Mouse (Mus musculus) testis, adult 2 months (tissue): ENCODE results near the gene Aff3.

Experiments used
- CTCF ChIP-seq: fragments of 200-500 bp; IDR thresholded peaks from 2 replicates; pipeline ENCODE4 v1.5.1; 2012; ENCODE audit warnings: low read depth, mild to moderate bottlenecking, inconsistent platforms, low read length, moderate library complexity; ENCODE audit not compliant: control insufficient read depth, insufficient read depth, insufficient replicate concordance
- POLR2A ChIP-seq: fragments of 200-500 bp; IDR thresholded peaks from 2 replicates; pipeline ENCODE4 v1.6.1; 2012; ENCODE audit warnings: low read depth, mild to moderate bottlenecking, inconsistent platforms, low read length, moderate library complexity; ENCODE audit not compliant: control insufficient read depth

DNA sequence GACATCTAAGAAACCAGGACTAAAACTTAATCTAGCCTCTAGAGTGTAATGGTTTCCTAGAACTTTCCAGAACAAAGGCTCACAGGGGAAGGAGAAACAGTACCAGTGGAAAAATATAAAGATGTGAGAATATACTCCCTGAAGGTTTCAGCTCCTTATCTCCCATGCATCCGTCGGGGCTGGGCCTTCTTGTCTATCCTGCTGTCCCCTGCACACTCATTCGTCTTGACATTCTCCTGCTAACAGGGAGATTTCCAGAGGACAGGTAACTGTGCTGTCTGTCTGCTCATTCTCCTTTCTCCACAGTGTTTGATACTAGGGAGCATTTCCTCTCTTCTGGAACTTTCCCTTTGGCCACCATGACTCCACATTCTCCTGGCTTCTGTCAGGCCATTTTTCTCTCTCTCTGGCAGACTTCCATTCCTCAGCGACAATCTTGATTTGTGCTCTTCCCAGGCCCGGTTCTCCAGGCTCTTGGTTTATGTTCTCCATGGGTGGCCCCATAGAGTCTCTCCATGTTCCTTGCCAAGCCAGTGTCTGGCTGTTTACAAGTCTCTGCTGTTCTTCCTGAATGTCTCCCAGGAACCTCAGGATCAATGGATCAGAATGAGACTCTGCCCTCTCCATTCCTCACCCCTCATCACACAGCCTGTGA, 1.5 kb upstream of the Aff3 start:
- TF ChIP-seq CTCF: no peak
- no peak for TF ChIP-seq POLR2A
